Mouse (Mus musculus): ENCODE results near the gene Myo19. TPM values are rescaled to one million over a fixed set of nuclear protein-coding genes. Genes with fewer than 3 reads are reported as not detected.

Myo19 gene
- polyA plus RNA-seq, 1 experiment from 2014 or later: 6.6 TPM

GRCm38 (mm10) chr11:84904597-84905144, 24.7 kb downstream of the Myo19 start:
- no peaks in the 10 kb centered on the region for H3K27me3 ChIP-seq (ENCODE audit: control insufficient read depth, insufficient read depth, low read length)
- ATAC-seq (replicated peaks; ENCODE audit: extremely low read depth, insufficient read depth, low FRiP score): no peak
- H3K36me3 ChIP-seq (ENCODE audit: control insufficient read depth, insufficient read depth): peaks cover 61% of the 10 kb centered on the region
- H3K4me1 ChIP-seq (ENCODE audit: control insufficient read depth, insufficient read depth, low read length): no peaks in the 10 kb centered on the region
- H3K27ac ChIP-seq (ENCODE audit: low read length): no peak overlapping the region
- H3K4me2 ChIP-seq (ENCODE audit: low read depth, low read length): no peak overlapping the region
- no peak overlapping the region for H3K4me3 ChIP-seq (ENCODE audit: low read length)
- no peaks in the 10 kb centered on the region for H3K9me3 ChIP-seq (replicated peaks; ENCODE audit: control insufficient read depth, low read length)
- 83% methylated on average over 9 of the region's 9 CpGs for WGBS
- H3K9ac ChIP-seq (ENCODE audit: low read length): no peak overlapping the region

- Histone ChIP-seq H3K4me1 (ENCODE audit: control insufficient read depth, insufficient read depth, low read length) (no peaks in the 10 kb centered on the region), H3K27me3 (ENCODE audit: control insufficient read depth, insufficient read depth, low read length) (no peaks in the 10 kb centered on the region), H3K36me3 (ENCODE audit: control insufficient read depth, insufficient read depth) (peaks cover 64% of the 10 kb centered on the region), H3K27ac (ENCODE audit: low read length) (no peak overlapping the region), H3K9ac (ENCODE audit: low read length) (no peak overlapping the region), H3K4me2 (ENCODE audit: low read depth, low read length) (no peak overlapping the region), H3K9me3 (replicated peaks; ENCODE audit: control insufficient read depth, low read length) (no peaks in the 10 kb centered on the region), H3K4me3 (ENCODE audit: low read length) (no peak overlapping the region)
- WGBS: 72% methylated on average over 3 of the region's 3 CpGs
- no peak for ATAC-seq (replicated peaks; ENCODE audit: extremely low read depth, insufficient read depth, low FRiP score)
Measured at GRCm38 (mm10) chr11:84907081-84907480, 27.1 kb downstream of the Myo19 start.

- Histone ChIP-seq H3K9me3 (replicated peaks; ENCODE audit: control insufficient read depth, low read length) (no peaks in the 10 kb centered on the region), H3K27ac (ENCODE audit: low read length) (no peak overlapping the region), H3K4me2 (ENCODE audit: low read depth, low read length) (no peak overlapping the region), H3K36me3 (ENCODE audit: control insufficient read depth, insufficient read depth) (peaks cover 56% of the 10 kb centered on the region), H3K27me3 (ENCODE audit: control insufficient read depth, insufficient read depth, low read length) (no peaks in the 10 kb centered on the region), H3K9ac (ENCODE audit: low read length) (no peak overlapping the region), H3K4me3 (ENCODE audit: low read length) (no peak overlapping the region), H3K4me1 (ENCODE audit: control insufficient read depth, insufficient read depth, low read length) (no peaks in the 10 kb centered on the region)
- 85% methylated on average over 6 of the region's 6 CpGs for WGBS
- ATAC-seq (replicated peaks; ENCODE audit: extremely low read depth, insufficient read depth, low FRiP score): no peak
Measured at GRCm38 (mm10) chr11:84908480-84908879, 28.5 kb downstream of the Myo19 start.

DNA sequence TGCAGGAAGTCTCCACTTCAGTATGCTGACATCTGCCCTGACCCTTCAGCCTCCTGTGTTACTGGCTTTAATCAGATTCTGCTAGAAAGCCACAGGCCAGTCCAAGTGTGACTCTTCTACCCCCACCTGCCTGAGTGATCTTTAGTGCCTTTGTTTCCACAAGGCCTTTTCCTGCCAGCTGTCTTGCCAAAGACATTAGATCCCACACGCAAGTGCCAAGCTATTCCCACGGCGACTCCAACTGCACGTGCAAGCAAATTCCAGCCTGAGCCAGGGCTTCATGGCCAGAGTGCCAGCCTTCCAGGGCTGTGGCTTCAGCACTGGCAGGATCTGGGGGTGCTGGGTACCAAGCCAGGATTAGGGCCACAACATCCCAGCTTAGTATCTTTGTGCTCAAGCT, 30.5 kb downstream of the Myo19 start:
- WGBS: 77% methylated on average over 4 of the region's 4 CpGs
- no peak for ATAC-seq (replicated peaks; ENCODE audit: extremely low read depth, insufficient read depth, low FRiP score)
- H3K36me3 ChIP-seq (ENCODE audit: control insufficient read depth, insufficient read depth): peaks cover 48% of the 10 kb centered on the region

DNA sequence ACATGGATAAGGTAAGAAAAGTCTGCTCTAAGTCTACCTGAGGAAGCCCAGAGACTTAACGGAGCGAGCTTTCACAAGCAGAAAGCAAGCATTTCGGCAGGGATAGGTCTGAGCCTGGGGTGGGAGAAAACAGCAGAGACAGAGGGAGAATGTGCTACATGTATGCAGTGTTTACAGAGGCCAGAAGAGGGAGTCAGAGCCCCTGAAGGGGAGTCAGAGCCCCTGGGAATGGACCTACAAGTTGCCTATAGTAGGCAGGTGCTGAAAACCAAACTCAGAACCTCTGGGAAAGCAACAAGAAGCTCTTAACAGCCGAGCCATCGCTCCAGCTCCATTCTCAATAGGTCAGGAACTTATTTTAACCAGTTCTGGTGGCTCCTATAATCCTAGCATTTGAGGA, 34.7 kb downstream of the Myo19 start:
- 82% methylated on average over 5 of the region's 5 CpGs for WGBS
- H3K27ac ChIP-seq (ENCODE audit: low read length): no peak overlapping the region
- H3K4me1 ChIP-seq (ENCODE audit: control insufficient read depth, insufficient read depth, low read length): peaks cover 10% of the 10 kb centered on the region
- no peak overlapping the region for H3K9ac ChIP-seq (ENCODE audit: low read length)
- H3K36me3 ChIP-seq (ENCODE audit: control insufficient read depth, insufficient read depth): peaks cover 21% of the 10 kb centered on the region
- H3K4me3 ChIP-seq (ENCODE audit: low read length): no peak overlapping the region
- no peak for ATAC-seq (replicated peaks; ENCODE audit: extremely low read depth, insufficient read depth, low FRiP score)
- H3K27me3 ChIP-seq (ENCODE audit: control insufficient read depth, insufficient read depth, low read length): no peaks in the 10 kb centered on the region
- no peaks in the 10 kb centered on the region for H3K9me3 ChIP-seq (replicated peaks; ENCODE audit: control insufficient read depth, low read length)
- H3K4me2 ChIP-seq (ENCODE audit: low read depth, low read length): no peak overlapping the region

More for the DNA sequence above, 30.5 kb downstream of the Myo19 start:
- Histone ChIP-seq H3K27me3 (ENCODE audit: control insufficient read depth, insufficient read depth, low read length) (no peaks in the 10 kb centered on the region), H3K9me3 (replicated peaks; ENCODE audit: control insufficient read depth, low read length) (no peaks in the 10 kb centered on the region), H3K4me3 (ENCODE audit: low read length) (no peak overlapping the region), H3K27ac (ENCODE audit: low read length) (no peak overlapping the region), H3K9ac (ENCODE audit: low read length) (no peak overlapping the region), H3K4me1 (ENCODE audit: control insufficient read depth, insufficient read depth, low read length) (peaks cover 5% of the 10 kb centered on the region), H3K4me2 (ENCODE audit: low read depth, low read length) (no peak overlapping the region)

DNA sequence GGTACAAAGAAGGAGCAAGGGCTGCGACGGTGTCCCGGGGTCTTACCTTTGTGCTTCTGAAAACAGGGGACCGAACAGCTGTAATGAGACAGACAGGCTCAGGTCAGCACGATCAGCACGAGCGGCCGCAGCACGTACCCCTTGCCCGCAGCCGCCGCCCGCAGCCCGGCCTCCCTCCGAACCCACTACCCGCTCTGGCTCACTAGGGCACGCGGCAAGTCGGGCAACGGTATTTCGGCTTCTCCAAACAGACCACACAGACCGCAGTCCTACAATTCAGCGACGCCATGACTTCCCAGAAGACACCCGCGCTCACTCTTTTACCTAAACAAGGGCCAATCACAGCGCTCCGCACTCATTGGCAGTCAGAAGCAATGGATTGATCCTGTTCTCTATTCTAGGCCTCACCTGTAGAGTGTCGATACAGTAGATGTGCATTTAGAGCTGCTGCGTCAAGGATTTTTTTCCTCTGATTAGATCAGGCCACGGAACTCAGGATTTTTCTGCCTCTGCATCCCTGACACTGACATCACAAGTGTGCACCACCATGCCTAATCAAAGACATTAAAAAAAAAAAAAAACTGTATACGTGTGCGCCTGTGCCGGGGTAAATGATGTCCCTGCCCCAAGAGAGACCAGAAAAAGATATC, 36.2 kb downstream of the Myo19 start, which contains the start of gene Znhit3:
TSS of gene Znhit3 (minus strand) at position 314 of the 650 bp plus-strand sequence.
- WGBS: 4% methylated on average over 34 of the region's 34 CpGs
- H3K27ac ChIP-seq (ENCODE audit: low read length): peak within 1 kb of the TSS; percentile 9; the same call in 1 of the 2 replicates

GRCm38 (mm10) chr11:84916703-84917300, 36.9 kb downstream of the Myo19 start:
- Histone ChIP-seq H3K27me3 (ENCODE audit: control insufficient read depth, insufficient read depth, low read length) (no peaks in the 10 kb centered on the region), H3K9me3 (replicated peaks; ENCODE audit: control insufficient read depth, low read length) (no peaks in the 10 kb centered on the region), H3K9ac (ENCODE audit: low read length) (peak overlapping the region; percentile 85), H3K4me3 (ENCODE audit: low read length) (peak overlapping the region; percentile 81), H3K36me3 (ENCODE audit: control insufficient read depth, insufficient read depth) (peaks cover 4% of the 10 kb centered on the region; the same call in 1 of the 2 replicates), H3K27ac (ENCODE audit: low read length) (no peak overlapping the region), H3K4me1 (ENCODE audit: control insufficient read depth, insufficient read depth, low read length) (peaks cover 10% of the 10 kb centered on the region), H3K4me2 (ENCODE audit: low read depth, low read length) (peak overlapping the region; percentile 73)
- no peak for ATAC-seq (replicated peaks; ENCODE audit: extremely low read depth, insufficient read depth, low FRiP score)
- WGBS: 49% methylated on average over 7 of the region's 7 CpGs

More for the DNA sequence above, 36.2 kb downstream of the Myo19 start, which contains the start of gene Znhit3:
- peak; percentile 85 for ATAC-seq (replicated peaks; ENCODE audit: extremely low read depth, insufficient read depth, low FRiP score)
- Histone ChIP-seq H3K36me3 (ENCODE audit: control insufficient read depth, insufficient read depth) (peaks cover 9% of the 10 kb centered on the region), H3K4me1 (ENCODE audit: control insufficient read depth, insufficient read depth, low read length) (peaks cover 10% of the 10 kb centered on the region), H3K9ac (ENCODE audit: low read length) (peak within 1 kb of the TSS; percentile 85), H3K4me2 (ENCODE audit: low read depth, low read length) (peak within 1 kb of the TSS; percentile 73), H3K9me3 (replicated peaks; ENCODE audit: control insufficient read depth, low read length) (no peaks in the 10 kb centered on the region), H3K27me3 (ENCODE audit: control insufficient read depth, insufficient read depth, low read length) (no peaks in the 10 kb centered on the region), H3K4me3 (ENCODE audit: low read length) (peak within 1 kb of the TSS; percentile 81)

DNA sequence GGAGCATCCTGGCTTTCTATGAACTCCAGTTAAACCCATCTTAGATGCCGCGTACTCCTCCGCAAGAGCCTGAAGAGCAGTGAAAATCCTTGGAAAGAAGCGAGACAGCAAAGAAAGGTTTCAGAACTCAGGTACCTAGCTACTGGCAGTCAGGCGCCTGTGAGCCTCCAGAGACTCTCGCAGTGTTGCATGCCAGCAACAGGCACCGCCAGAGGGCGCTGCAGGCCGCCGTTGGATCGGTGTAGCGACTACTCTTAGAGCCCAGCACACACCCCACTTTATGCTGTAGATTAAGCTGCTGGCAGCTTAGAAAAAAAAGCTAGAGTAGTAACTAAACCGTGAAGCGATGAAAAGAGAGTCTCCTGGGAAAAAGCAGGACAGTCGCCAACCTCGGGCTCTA, 38.5 kb downstream of the Myo19 start:
- no peak overlapping the region for H3K4me3 ChIP-seq (ENCODE audit: low read length)
- peak; percentile 51; the same call in 1 of the 2 replicates for ATAC-seq (replicated peaks; ENCODE audit: extremely low read depth, insufficient read depth, low FRiP score)
- WGBS: 6% methylated on average over 16 of the region's 16 CpGs
- no peaks in the 10 kb centered on the region for H3K36me3 ChIP-seq (ENCODE audit: control insufficient read depth, insufficient read depth)
- H3K27me3 ChIP-seq (ENCODE audit: control insufficient read depth, insufficient read depth, low read length): no peaks in the 10 kb centered on the region
- no peak overlapping the region for H3K27ac ChIP-seq (ENCODE audit: low read length)
- peak overlapping the region; percentile 37; the same call in 1 of the 2 replicates for H3K4me2 ChIP-seq (ENCODE audit: low read depth, low read length)
- no peaks in the 10 kb centered on the region for H3K9me3 ChIP-seq (replicated peaks; ENCODE audit: control insufficient read depth, low read length)
- H3K4me1 ChIP-seq (ENCODE audit: control insufficient read depth, insufficient read depth, low read length): peaks cover 10% of the 10 kb centered on the region
- no peak overlapping the region for H3K9ac ChIP-seq (ENCODE audit: low read length)

- Histone ChIP-seq H3K4me1 (ENCODE audit: control insufficient read depth, insufficient read depth, low read length) (peaks cover 10% of the 10 kb centered on the region), H3K36me3 (ENCODE audit: control insufficient read depth, insufficient read depth) (no peaks in the 10 kb centered on the region), H3K4me3 (ENCODE audit: low read length) (no peak overlapping the region), H3K27ac (ENCODE audit: low read length) (no peak overlapping the region), H3K9ac (ENCODE audit: low read length) (no peak overlapping the region), H3K4me2 (ENCODE audit: low read depth, low read length) (no peak overlapping the region), H3K9me3 (replicated peaks; ENCODE audit: control insufficient read depth, low read length) (no peaks in the 10 kb centered on the region), H3K27me3 (ENCODE audit: control insufficient read depth, insufficient read depth, low read length) (no peaks in the 10 kb centered on the region)
- 41% methylated on average over 3 of the region's 3 CpGs for WGBS
- no peak for ATAC-seq (replicated peaks; ENCODE audit: extremely low read depth, insufficient read depth, low FRiP score)
Measured at GRCm38 (mm10) chr11:84919276-84919675, 39.3 kb downstream of the Myo19 start.

Measured in heart, embryonic 16.5 days (tissue).